Mouse (Mus musculus) forebrain, embryonic 13.5 days (tissue): ENCODE results near the gene Fam98b. TPM values are rescaled to one million over a fixed set of nuclear protein-coding genes. Genes with fewer than 3 reads are reported as not detected.

ENCODE experiments used
- ATAC-seq: fragments of 200-750 bp; cut with Nextera tagmentation; 2 replicates; pipeline ENCODE4 v1.8.0; 2017
- H3K27ac ChIP-seq: fragments of 300-500 bp; sonication (generic); 2 replicates; pipeline ENCODE4 v1.5.1; 2015; ENCODE audit warnings: inconsistent platforms, mild to moderate bottlenecking, moderate library complexity
- H3K27me3 ChIP-seq: fragments of 300-500 bp; sonication (generic); 2 replicates; pipeline ENCODE4 v1.6.1; 2015; ENCODE audit warnings: mild to moderate bottlenecking, inconsistent platforms
- H3K36me3 ChIP-seq: fragments of 300-500 bp; sonication (generic); 2 replicates; pipeline ENCODE4 v1.6.1; 2015; ENCODE audit warnings: mild to moderate bottlenecking, inconsistent platforms; ENCODE audit not compliant: poor library complexity, severe bottlenecking
- H3K4me1 ChIP-seq: fragments of 300-500 bp; sonication (generic); 2 replicates; pipeline ENCODE4 v1.6.1; 2015; ENCODE audit warnings: inconsistent platforms
- H3K4me2 ChIP-seq: fragments of 300-500 bp; sonication (generic); 2 replicates; pipeline ENCODE4 v1.6.1; 2015; ENCODE audit warnings: inconsistent platforms, mild to moderate bottlenecking, moderate library complexity
- H3K4me3 ChIP-seq: fragments of 300-500 bp; sonication (generic); 2 replicates; pipeline ENCODE4 v1.5.1; 2015; ENCODE audit warnings: mild to moderate bottlenecking, inconsistent platforms
- H3K9ac ChIP-seq: fragments of 300-500 bp; sonication (generic); 2 replicates; pipeline ENCODE4 v1.6.1; 2015; ENCODE audit warnings: mild to moderate bottlenecking, inconsistent platforms
- H3K9me3 ChIP-seq: fragments of 300-500 bp; sonication (generic); replicated peaks from 2 replicates; pipeline ENCODE4 v1.6.1; 2016; ENCODE audit warnings: inconsistent platforms
- WGBS: fragments of 180-500 bp; shearing (Covaris S2); methylation state at CpG from one replicate; pipeline ENCODE4 v1.1.7; 2015; 5-methylcytosine and 5-hydroxymethylcytosine counted together
- polyA plus RNA-seq: library from polyadenylated mRNA; unstranded; fragments of >200 nt; fragmentation: Nextera tagmentation; extraction: Ambion mirVana; gene quantifications from 2 replicates; pipeline ENCODE4 v1.2.1, GENCODE M21; 2015

Fam98b gene
- polyA plus RNA-seq, 1 experiment from 2014 or later, result 22.6 TPM

- no peak for ATAC-seq
- H3K9ac ChIP-seq, result no peak overlapping the region
- 95% methylated on average over 3 of the region's 3 CpGs for WGBS
- no peak overlapping the region for H3K27ac ChIP-seq
- peaks cover 8% of the 10 kb centered on the region; the same call in 1 of the 2 replicates for H3K4me1 ChIP-seq
- no peaks in the 10 kb centered on the region for H3K27me3 ChIP-seq
- no peak overlapping the region for H3K4me2 ChIP-seq
- no peaks in the 10 kb centered on the region for H3K9me3 ChIP-seq
- no peak overlapping the region for H3K4me3 ChIP-seq
- no peaks in the 10 kb centered on the region for H3K36me3 ChIP-seq
Measured at GRCm38 (mm10) chr2:117307959-117308358, 58.4 kb downstream of the Fam98b start.

GRCm38 (mm10) chr2:117309046-117309445, 59.5 kb downstream of the Fam98b start:
- no peak for ATAC-seq
- no peak overlapping the region for H3K4me3 ChIP-seq
- H3K27me3 ChIP-seq, result no peaks in the 10 kb centered on the region
- no peaks in the 10 kb centered on the region for H3K9me3 ChIP-seq
- H3K4me1 ChIP-seq, result peaks cover 8% of the 10 kb centered on the region; the same call in 1 of the 2 replicates
- no peak overlapping the region for H3K4me2 ChIP-seq
- WGBS, result 84% methylated on average over 2 of the region's 2 CpGs
- H3K27ac ChIP-seq, result no peak overlapping the region
- H3K36me3 ChIP-seq, result no peaks in the 10 kb centered on the region
- H3K9ac ChIP-seq, result no peak overlapping the region

- H3K4me2 ChIP-seq, result no peak overlapping the region
- peaks cover 8% of the 10 kb centered on the region; the same call in 1 of the 2 replicates for H3K9me3 ChIP-seq
- 64% methylated on average over 1 of the region's 1 CpGs for WGBS
- no peak overlapping the region for H3K27ac ChIP-seq
- H3K9ac ChIP-seq, result no peak overlapping the region
- no peaks in the 10 kb centered on the region for H3K27me3 ChIP-seq
- ATAC-seq, result peak; percentile 20; the same call in 1 of the 2 replicates
- H3K36me3 ChIP-seq, result no peaks in the 10 kb centered on the region
- peaks cover 8% of the 10 kb centered on the region; the same call in 1 of the 2 replicates for H3K4me1 ChIP-seq
- no peak overlapping the region for H3K4me3 ChIP-seq
Measured at GRCm38 (mm10) chr2:117311349-117311748, 61.8 kb downstream of the Fam98b start.

- H3K27me3 ChIP-seq, result no peaks in the 10 kb centered on the region
- H3K27ac ChIP-seq, result no peak overlapping the region
- 56% methylated on average over 2 of the region's 2 CpGs for WGBS
- no peak overlapping the region for H3K4me3 ChIP-seq
- peaks cover 8% of the 10 kb centered on the region; the same call in 1 of the 2 replicates for H3K4me1 ChIP-seq
- ATAC-seq, result peak; percentile 41; the same call in 1 of the 2 replicates
- H3K9me3 ChIP-seq, result peaks cover 8% of the 10 kb centered on the region; the same call in 1 of the 2 replicates
- H3K4me2 ChIP-seq, result 0 out of 2 replicates have a peak overlapping the region, but pooled peaks have one; percentile 15
- H3K36me3 ChIP-seq, result no peaks in the 10 kb centered on the region
- H3K9ac ChIP-seq, result no peak overlapping the region
Measured at GRCm38 (mm10) chr2:117312030-117312429, 62.5 kb downstream of the Fam98b start.

GRCm38 (mm10) chr2:117312441-117312895, 62.9 kb downstream of the Fam98b start:
- Histone ChIP-seq H3K9me3 (peaks cover 8% of the 10 kb centered on the region; the same call in 1 of the 2 replicates), H3K27ac (no peak overlapping the region), H3K4me2 (peak overlapping the region; percentile 15; the same call in 1 of the 2 replicates), H3K4me1 (peaks cover 8% of the 10 kb centered on the region; the same call in 1 of the 2 replicates), H3K4me3 (no peak overlapping the region), H3K9ac (no peak overlapping the region), H3K27me3 (no peaks in the 10 kb centered on the region), H3K36me3 (no peaks in the 10 kb centered on the region)
- ATAC-seq, result peak; percentile 87
- 58% methylated on average over 7 of the region's 7 CpGs for WGBS

- Histone ChIP-seq H3K4me3 (no peak overlapping the region), H3K27ac (no peak overlapping the region)
Measured at GRCm38 (mm10) chr2:117313586-117314235, 64.2 kb downstream of the Fam98b start.

GRCm38 (mm10) chr2:117318991-117319390, 69.5 kb downstream of the Fam98b start:
- Histone ChIP-seq H3K4me1 (no peaks in the 10 kb centered on the region), H3K9ac (no peak overlapping the region), H3K9me3 (peaks cover 8% of the 10 kb centered on the region; the same call in 1 of the 2 replicates), H3K36me3 (no peaks in the 10 kb centered on the region), H3K4me2 (no peak overlapping the region), H3K27me3 (no peaks in the 10 kb centered on the region), H3K4me3 (no peak overlapping the region), H3K27ac (no peak overlapping the region)
- ATAC-seq, result no peak
- 88% methylated on average over 3 of the region's 3 CpGs for WGBS

More at GRCm38 (mm10) chr2:117313586-117314235, 64.2 kb downstream of the Fam98b start:
- Histone ChIP-seq H3K9ac (no peak overlapping the region), H3K27me3 (no peaks in the 10 kb centered on the region), H3K9me3 (peaks cover 8% of the 10 kb centered on the region; the same call in 1 of the 2 replicates), H3K36me3 (no peaks in the 10 kb centered on the region), H3K4me1 (peaks cover 8% of the 10 kb centered on the region; the same call in 1 of the 2 replicates), H3K4me2 (no peak overlapping the region)
- no peak for ATAC-seq
- WGBS, result 71% methylated on average over 5 of the region's 5 CpGs

Other genes with a start within 250 kb of the Fam98b start
- gene Spred1, start 128.4 kb upstream of the Fam98b start, polyA plus RNA-seq, result 7.7 and 8.3 TPM in 2 replicates
- gene Rasgrp1, start 93.3 kb downstream of the Fam98b start, polyA plus RNA-seq, result 2.9 and 5.1 TPM in 2 replicates